In genomic region chr17:5622764-5623163, GRCm38 (mm10) we compare ENCODE assay signal across 21 mouse cellular contexts.
A peak's percentile ranks its signal among the peaks of the same experiment; 100 is the strongest.
DNase-seq lines count a peak whose midpoint lies in the region; ATAC-seq and TF ChIP-seq lines count a peak whose summit lies in the region.
"Had no signal": no experiment of that assay in that cellular context is flagged by ENCODE, and none has a peak within 500 bp of the region (broad histone marks: within the 10 kb centered on the region; RNA-seq: fewer than 3 reads in every experiment).

No protein-coding gene starts in this region.

- 43% methylated on average over 6 of the region's 6 CpGs for WGBS in liver, embryonic 13.5 days (ENCODE audit: insufficient replicate concordance)
- 56% methylated on average over 6 of the region's 6 CpGs for WGBS in liver, embryonic 12.5 days (ENCODE audit: insufficient replicate concordance)
- 54% methylated on average over 6 of the region's 6 CpGs for WGBS in liver, postnatal 0 days (ENCODE audit: insufficient replicate concordance)

- DNase-seq in liver, embryonic 13.5 days, result no peak
- DNase-seq in c-Kit-negative CD71-positive TER-119-positive erythroid progenitor cells, embryonic 14.5 days (ENCODE audit: low read depth, low spot score), result peak; percentile 34
- DNase-seq in c-Kit-positive CD71-positive TER-119-positive erythroid progenitor cells, embryonic 14.5 days (ENCODE audit: low spot score), result peak; percentile 26
- DNase-seq in liver, postnatal 0 days, result peak; percentile 25
- no peak for DNase-seq in adrenal gland, postnatal 36 days
- DNase-seq in heart, adult 8-10 months (ENCODE audit: low spot score), result no peak
- DNase-seq: adrenal gland, adult 2 months; B cell, adult 2 months; gastrocnemius, postnatal 25 days; kidney, adult 11 months; kidney, postnatal 25 days; midbrain, embryonic 14.5 days; retina, postnatal 1 day; right cerebral cortex, postnatal 14 days had no signal

- no peaks in the 10 kb centered on the region for H3K36me3 ChIP-seq in liver, embryonic 13.5 days
- H3K36me3 ChIP-seq in liver, embryonic 12.5 days, result no peaks in the 10 kb centered on the region
- no peaks in the 10 kb centered on the region for H3K36me3 ChIP-seq in liver, postnatal 0 days (replicated peaks; ENCODE audit: insufficient read depth, low read length)
- H3K36me3 ChIP-seq: forebrain, embryonic 10.5 days; forebrain, embryonic 15.5 days; heart, embryonic 12.5 days; hindbrain, embryonic 13.5 days; lung, embryonic 15.5 days had no signal

- no peak for TF ChIP-seq EP300 in liver, postnatal 0 days (IDR thresholded peaks at IDR 0.05; ENCODE audit: low read depth)

- H3K9me3 ChIP-seq in liver, embryonic 13.5 days (replicated peaks), result no peaks in the 10 kb centered on the region
- no peaks in the 10 kb centered on the region for H3K9me3 ChIP-seq in liver, embryonic 12.5 days (replicated peaks)
- no peaks in the 10 kb centered on the region for H3K9me3 ChIP-seq in liver, postnatal 0 days (ENCODE audit: low read length)
- H3K9me3 ChIP-seq: forebrain, embryonic 10.5 days; forebrain, embryonic 15.5 days; heart, embryonic 12.5 days; hindbrain, embryonic 13.5 days; lung, embryonic 15.5 days had no signal

- H3K4me2 ChIP-seq in liver, embryonic 13.5 days, result no peak overlapping the region
- no peak overlapping the region for H3K4me2 ChIP-seq in liver, embryonic 12.5 days
- H3K4me2 ChIP-seq in liver, postnatal 0 days (ENCODE audit: low read depth, low read length), result peak overlapping the region; percentile 11; the same call in 1 of the 2 replicates
- H3K4me2 ChIP-seq: forebrain, embryonic 15.5 days; heart, embryonic 12.5 days; hindbrain, embryonic 13.5 days; lung, embryonic 15.5 days had no signal

- ATAC-seq in liver, embryonic 13.5 days (ENCODE audit: low read depth), result peak; percentile 62
- ATAC-seq in liver, embryonic 12.5 days, result no peak; the same call in 1 of the 2 replicates
- ATAC-seq in liver, postnatal 0 days, result no peak
- ATAC-seq: activated CD4-positive, CD25-positive, alpha-beta regulatory T cell, adult 4 months; forebrain, embryonic 15.5 days had no signal

- H3K4me3 ChIP-seq in liver, embryonic 13.5 days (replicated peaks), result no peak overlapping the region
- no peak overlapping the region for H3K4me3 ChIP-seq in liver, embryonic 12.5 days
- H3K4me3 ChIP-seq in liver, postnatal 0 days (ENCODE audit: low read depth, low read length), result no peak overlapping the region
- H3K4me3 ChIP-seq: forebrain, embryonic 10.5 days; forebrain, embryonic 15.5 days; heart, embryonic 12.5 days; hindbrain, embryonic 13.5 days; lung, embryonic 15.5 days had no signal

- TF ChIP-seq CTCF in liver, postnatal 0 days (IDR thresholded peaks at IDR 0.05; ENCODE audit: low read depth), result no peak

- H3K27me3 ChIP-seq in liver, embryonic 13.5 days, result no peaks in the 10 kb centered on the region
- no peaks in the 10 kb centered on the region for H3K27me3 ChIP-seq in liver, embryonic 12.5 days (replicated peaks)
- no peaks in the 10 kb centered on the region for H3K27me3 ChIP-seq in liver, postnatal 0 days (ENCODE audit: insufficient read depth, low read length)
- H3K27me3 ChIP-seq: forebrain, embryonic 15.5 days; heart, embryonic 12.5 days; hindbrain, embryonic 13.5 days; lung, embryonic 15.5 days had no signal

- no peak overlapping the region for H3K9ac ChIP-seq in liver, embryonic 13.5 days
- no peak overlapping the region for H3K9ac ChIP-seq in liver, embryonic 12.5 days
- no peak overlapping the region for H3K9ac ChIP-seq in liver, postnatal 0 days (replicated peaks)
- H3K9ac ChIP-seq: forebrain, embryonic 15.5 days; heart, embryonic 12.5 days; hindbrain, embryonic 13.5 days; lung, embryonic 15.5 days had no signal

- no peak overlapping the region for H3K27ac ChIP-seq in liver, embryonic 13.5 days
- no peak overlapping the region for H3K27ac ChIP-seq in liver, embryonic 12.5 days
- H3K27ac ChIP-seq in liver, postnatal 0 days (ENCODE audit: low read depth), result no peak overlapping the region
- H3K27ac ChIP-seq: forebrain, embryonic 10.5 days; hindbrain, embryonic 13.5 days; lung, embryonic 15.5 days had no signal

- H3K4me1 ChIP-seq in liver, embryonic 13.5 days (replicated peaks), result peaks cover 53% of the 10 kb centered on the region
- H3K4me1 ChIP-seq in liver, embryonic 12.5 days, result peaks cover 44% of the 10 kb centered on the region
- H3K4me1 ChIP-seq in liver, postnatal 0 days (ENCODE audit: insufficient read depth), result peaks cover 11% of the 10 kb centered on the region
- H3K4me1 ChIP-seq: forebrain, embryonic 10.5 days; forebrain, embryonic 15.5 days had no signal

Comparison
In these comparisons a context has a peak if more than half of its experiments do, and no peak if none do; other contexts are left out.
1. DNase-seq: peak in c-Kit-negative CD71-positive TER-119-positive erythroid progenitor cells, embryonic 14.5 days (single experiment), c-Kit-positive CD71-positive TER-119-positive erythroid progenitor cells, embryonic 14.5 days (single experiment) and liver, postnatal 0 days (single experiment); none in liver, embryonic 13.5 days (single experiment), adrenal gland, postnatal 36 days (0 of 2) and heart, adult 8-10 months (single experiment).